Mouse (Mus musculus): Measurements from ENCODE around the gene Gper1. TPM values are rescaled to one million over a fixed set of nuclear protein-coding genes. Genes with fewer than 3 reads are reported as not detected.
A peak's percentile ranks its signal among the peaks of the same experiment; 100 is the strongest.

Gene Gper1
- 1.1 and 1.5 TPM in 2 replicates for polyA plus RNA-seq (2015; fragmentation: Nextera tagmentation; extraction: Ambion mirVana)

DNA sequence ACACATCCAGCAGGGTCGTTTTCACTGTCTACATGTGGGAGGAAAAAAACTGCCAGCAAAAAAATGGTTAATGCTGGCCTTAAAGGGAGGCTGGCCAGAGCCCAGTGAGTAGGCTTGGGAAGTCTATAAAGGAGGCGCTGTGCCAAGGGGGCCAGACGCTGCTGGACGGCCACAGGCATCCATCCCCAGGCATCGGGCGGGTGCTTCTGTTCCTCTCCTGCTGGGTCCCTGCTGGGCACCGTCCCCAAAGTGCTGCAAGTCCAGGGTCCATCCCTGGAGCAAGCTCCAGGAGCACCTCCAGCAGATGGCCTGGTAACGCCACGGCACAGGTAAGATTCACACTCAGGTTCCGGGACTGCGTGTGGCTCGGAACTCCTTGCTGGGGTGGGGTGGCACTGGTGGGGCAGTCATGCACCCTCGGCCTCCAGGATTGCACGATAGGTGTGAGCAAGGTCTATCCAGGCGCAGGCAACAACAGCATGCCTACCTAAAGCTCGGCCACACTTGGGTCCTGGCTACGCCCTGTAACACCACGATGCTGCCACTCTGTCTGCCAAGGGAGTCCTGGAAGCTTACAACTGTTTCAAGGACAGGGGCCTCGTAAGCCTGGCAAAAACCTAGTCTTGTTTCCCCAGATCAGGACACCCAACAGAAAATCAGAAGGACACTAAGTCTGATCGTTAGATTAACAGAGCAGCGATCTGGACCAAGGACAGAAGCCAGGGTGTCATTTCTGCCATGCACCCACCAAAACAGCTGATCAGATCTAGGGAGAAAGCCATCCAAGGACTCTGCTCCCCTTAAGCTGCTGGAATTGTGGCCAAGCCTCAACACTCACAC lies at the start of gene Gper1:
TSS of gene Gper1 (plus strand) at position 126 of the 840 bp plus-strand sequence.
- 48% methylated on average over 21 of the region's 21 CpGs for WGBS
- H3K4me3 ChIP-seq (ENCODE audit: low read length), result peak within 1 kb of the TSS; percentile 31
- H3K9ac ChIP-seq (ENCODE audit: low read depth, low read length), result peak within 1 kb of the TSS; percentile 53; the same call in 1 of the 2 replicates
- H3K4me1 ChIP-seq (ENCODE audit: control insufficient read depth, insufficient read depth, low read length), result peaks cover 19% of the 10 kb centered on the region
- 0 out of 2 replicates have a peak, but pooled peaks have one; percentile 51 for ATAC-seq
- H3K9me3 ChIP-seq (ENCODE audit: control insufficient read depth, low read length), result no peaks in the 10 kb centered on the region
- no peaks in the 10 kb centered on the region for H3K36me3 ChIP-seq (ENCODE audit: control insufficient read depth, insufficient read depth, low read length)
- peak within 1 kb of the TSS; percentile 36 for H3K4me2 ChIP-seq (ENCODE audit: low read depth, low read length)
- H3K27ac ChIP-seq (ENCODE audit: low read length), result no peak within 1 kb of the TSS
- H3K27me3 ChIP-seq (replicated peaks; ENCODE audit: control insufficient read depth, insufficient read depth, low read length), result no peaks in the 10 kb centered on the region

DNA sequence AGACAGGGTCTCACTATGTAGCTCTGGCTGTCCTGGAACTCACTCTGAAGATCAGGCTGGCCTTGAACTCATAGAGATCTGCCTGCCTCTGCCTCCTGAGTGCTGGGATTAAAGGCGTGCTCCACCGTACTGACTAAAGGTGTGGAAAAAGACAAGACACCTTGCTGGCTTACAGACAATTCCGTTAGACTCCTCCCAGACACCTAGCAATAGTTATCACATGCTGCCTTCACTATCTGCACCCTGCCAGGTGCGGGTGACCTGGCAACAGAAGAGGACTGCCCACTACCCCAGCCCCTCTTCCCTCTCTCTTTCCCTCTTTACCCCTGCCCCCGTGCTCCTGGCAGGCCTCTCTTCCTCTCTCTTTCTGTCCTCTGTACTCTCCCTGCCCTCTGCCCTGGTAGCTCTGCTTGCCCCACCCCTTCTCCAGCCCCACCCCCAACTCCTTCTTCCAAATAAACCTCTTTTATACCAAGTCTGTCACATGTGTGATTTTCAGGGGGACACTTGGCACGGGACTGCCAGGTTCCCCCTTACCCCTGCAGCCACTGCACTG lies 49.0 kb upstream of the Gper1 start:
- Histone ChIP-seq H3K4me1 (ENCODE audit: control insufficient read depth, insufficient read depth, low read length) (peaks cover 33% of the 10 kb centered on the region), H3K4me3 (ENCODE audit: low read length) (no peak overlapping the region), H3K9me3 (ENCODE audit: control insufficient read depth, low read length) (no peaks in the 10 kb centered on the region), H3K36me3 (ENCODE audit: control insufficient read depth, insufficient read depth, low read length) (no peaks in the 10 kb centered on the region), H3K27ac (ENCODE audit: low read length) (peak overlapping the region; percentile 36; the same call in 1 of the 2 replicates), H3K4me2 (ENCODE audit: low read depth, low read length) (peak overlapping the region; percentile 13; the same call in 1 of the 2 replicates), H3K9ac (ENCODE audit: low read depth, low read length) (no peak overlapping the region), H3K27me3 (replicated peaks; ENCODE audit: control insufficient read depth, insufficient read depth, low read length) (no peaks in the 10 kb centered on the region)
- WGBS, result 76% methylated on average over 6 of the region's 6 CpGs
- no peak for ATAC-seq

DNA sequence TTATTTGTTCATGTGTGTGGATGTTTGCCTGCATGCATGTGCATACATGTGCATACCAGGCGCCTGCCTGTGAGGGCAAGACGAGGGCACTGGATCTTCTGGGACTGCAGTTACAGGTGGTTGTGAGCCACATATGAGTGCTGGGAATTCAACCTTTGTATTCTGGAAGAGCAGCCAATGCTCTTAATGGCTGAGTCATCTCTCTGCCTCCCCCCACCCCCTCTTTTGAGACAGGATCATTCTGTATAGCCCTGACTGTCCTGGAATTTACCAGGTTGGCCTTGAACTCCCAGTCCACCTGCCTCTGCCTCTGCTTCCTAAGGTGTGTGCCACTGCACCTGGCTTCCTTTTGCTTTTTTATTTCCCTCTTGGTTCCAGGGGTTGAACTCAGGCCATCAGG lies 48.1 kb upstream of the Gper1 start:
- Histone ChIP-seq H3K36me3 (ENCODE audit: control insufficient read depth, insufficient read depth, low read length) (no peaks in the 10 kb centered on the region), H3K4me2 (ENCODE audit: low read depth, low read length) (no peak overlapping the region), H3K27ac (ENCODE audit: low read length) (no peak overlapping the region; the same call in 1 of the 2 replicates), H3K9me3 (ENCODE audit: control insufficient read depth, low read length) (no peaks in the 10 kb centered on the region), H3K27me3 (replicated peaks; ENCODE audit: control insufficient read depth, insufficient read depth, low read length) (no peaks in the 10 kb centered on the region), H3K4me3 (ENCODE audit: low read length) (no peak overlapping the region), H3K9ac (ENCODE audit: low read depth, low read length) (no peak overlapping the region), H3K4me1 (ENCODE audit: control insufficient read depth, insufficient read depth, low read length) (peaks cover 42% of the 10 kb centered on the region)
- WGBS, result 83% methylated on average over 2 of the region's 2 CpGs
- ATAC-seq, result no peak

DNA sequence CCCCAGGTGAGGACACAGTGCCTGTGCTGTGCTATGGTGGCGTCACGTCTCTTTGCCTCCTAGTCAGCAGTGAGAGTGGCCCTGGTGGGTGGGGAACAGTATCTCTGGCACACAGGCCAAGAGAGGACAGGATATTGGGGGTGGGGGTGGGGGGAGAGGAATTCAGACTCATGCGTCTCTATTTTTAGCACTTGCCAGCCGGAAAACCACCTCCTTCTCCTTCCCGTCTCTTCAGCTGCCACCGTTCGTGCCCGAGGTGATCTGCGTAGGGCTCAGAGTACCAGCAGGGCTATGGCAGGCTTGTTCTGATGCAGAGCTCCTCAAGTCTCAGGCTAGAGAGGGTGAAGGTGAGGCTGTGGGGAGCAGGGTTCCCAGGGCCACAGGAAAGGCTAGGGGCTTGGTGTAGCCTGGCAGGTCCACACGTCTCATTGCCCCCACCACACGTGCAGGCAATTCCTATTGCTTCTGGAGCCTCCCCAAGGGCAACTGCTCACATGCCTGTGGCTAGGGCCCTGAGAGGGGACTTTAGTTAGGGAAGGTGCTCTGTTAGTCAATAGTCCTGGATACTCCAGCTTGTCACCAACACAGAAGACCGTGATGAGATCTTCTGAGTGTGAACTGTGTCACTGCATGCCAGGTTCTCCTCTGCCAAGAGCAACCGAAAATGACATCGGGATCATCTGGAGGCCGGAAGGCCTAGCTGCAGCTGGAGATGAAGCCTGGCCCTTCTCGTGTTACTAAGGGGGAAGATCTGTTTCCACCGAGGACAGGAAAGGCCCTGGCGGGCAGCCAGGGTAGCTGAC lies 45.3 kb upstream of the Gper1 start, which contains the start of gene Gpr146:
TSS of gene Gpr146 (plus strand) at position 230 of the 803 bp plus-strand sequence.
- no peak within 1 kb of the TSS for H3K4me3 ChIP-seq (ENCODE audit: low read length)
- ATAC-seq, result no peak
- WGBS, result 63% methylated on average over 18 of the region's 18 CpGs
- H3K27ac ChIP-seq (ENCODE audit: low read length), result peak within 1 kb of the TSS; percentile 76
- peaks cover 54% of the 10 kb centered on the region for H3K4me1 ChIP-seq (ENCODE audit: control insufficient read depth, insufficient read depth, low read length)
- H3K27me3 ChIP-seq (replicated peaks; ENCODE audit: control insufficient read depth, insufficient read depth, low read length), result no peaks in the 10 kb centered on the region
- no peak within 1 kb of the TSS for H3K4me2 ChIP-seq (ENCODE audit: low read depth, low read length)
- H3K9ac ChIP-seq (ENCODE audit: low read depth, low read length), result peak within 1 kb of the TSS; percentile 48; the same call in 1 of the 2 replicates
- H3K9me3 ChIP-seq (ENCODE audit: control insufficient read depth, low read length), result no peaks in the 10 kb centered on the region
- no peaks in the 10 kb centered on the region for H3K36me3 ChIP-seq (ENCODE audit: control insufficient read depth, insufficient read depth, low read length)

DNA sequence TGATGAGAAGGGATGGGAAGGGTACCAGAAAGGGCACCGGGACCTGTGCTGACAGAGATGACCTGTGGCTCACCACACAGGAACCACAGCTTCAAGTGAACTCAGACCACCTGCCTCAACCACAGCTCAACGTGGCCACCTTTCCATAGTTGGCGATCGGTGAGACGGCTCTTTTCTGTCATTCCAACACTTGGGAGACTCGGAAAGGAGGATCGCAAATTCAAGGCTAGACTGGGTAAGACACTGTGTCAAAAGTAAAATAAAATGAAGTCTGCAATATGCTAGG lies 44.7 kb upstream of the Gper1 start:
- Histone ChIP-seq H3K4me2 (ENCODE audit: low read depth, low read length) (no peak overlapping the region), H3K9me3 (ENCODE audit: control insufficient read depth, low read length) (no peaks in the 10 kb centered on the region), H3K36me3 (ENCODE audit: control insufficient read depth, insufficient read depth, low read length) (no peaks in the 10 kb centered on the region), H3K27ac (ENCODE audit: low read length) (peak overlapping the region; percentile 52; the same call in 1 of the 2 replicates), H3K9ac (ENCODE audit: low read depth, low read length) (no peak overlapping the region), H3K4me1 (ENCODE audit: control insufficient read depth, insufficient read depth, low read length) (peaks cover 54% of the 10 kb centered on the region), H3K27me3 (replicated peaks; ENCODE audit: control insufficient read depth, insufficient read depth, low read length) (no peaks in the 10 kb centered on the region), H3K4me3 (ENCODE audit: low read length) (no peak overlapping the region)
- WGBS, result 87% methylated on average over 7 of the region's 7 CpGs
- ATAC-seq, result no peak

DNA sequence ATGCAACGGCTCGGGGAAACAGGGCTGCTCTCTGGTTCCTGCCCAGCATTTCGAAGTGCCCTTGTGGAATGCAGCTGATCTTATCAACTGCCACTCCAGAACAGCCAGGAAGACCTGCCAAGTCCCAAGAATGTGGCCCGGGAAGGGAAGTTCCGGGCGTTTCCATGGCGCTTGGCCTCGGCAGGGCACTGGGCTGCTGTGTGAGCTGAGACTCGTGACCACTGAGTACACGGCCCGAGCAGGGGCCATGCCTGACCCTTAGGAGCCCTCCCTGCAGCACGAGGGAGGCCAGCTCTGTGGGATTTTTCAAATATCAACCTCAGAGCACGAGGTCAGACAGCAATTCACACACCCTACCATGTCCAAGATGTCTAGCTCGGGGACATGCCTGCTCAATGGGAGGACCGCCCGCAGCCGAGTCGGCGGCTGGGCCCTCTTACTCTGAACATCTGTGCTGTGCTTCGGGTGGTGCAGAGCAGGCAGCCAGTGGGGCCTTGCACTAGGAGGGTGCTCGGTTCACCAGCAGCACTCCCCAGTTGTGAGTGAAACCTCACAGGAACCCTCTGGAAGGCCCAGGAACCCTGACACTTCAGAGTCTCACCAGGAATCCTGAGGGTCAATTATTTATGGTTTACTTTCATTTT lies 43.8 kb upstream of the Gper1 start:
- no peaks in the 10 kb centered on the region for H3K9me3 ChIP-seq (ENCODE audit: control insufficient read depth, low read length)
- peaks cover 52% of the 10 kb centered on the region for H3K4me1 ChIP-seq (ENCODE audit: control insufficient read depth, insufficient read depth, low read length)
- peak overlapping the region; percentile 43; the same call in 1 of the 2 replicates for H3K9ac ChIP-seq (ENCODE audit: low read depth, low read length)
- no peak overlapping the region for H3K4me3 ChIP-seq (ENCODE audit: low read length)
- peak; percentile 30; the same call in 1 of the 2 replicates for ATAC-seq
- WGBS, result 33% methylated on average over 21 of the region's 21 CpGs
- H3K4me2 ChIP-seq (ENCODE audit: low read depth, low read length), result peak overlapping the region; percentile 26; the same call in 1 of the 2 replicates
- H3K36me3 ChIP-seq (ENCODE audit: control insufficient read depth, insufficient read depth, low read length), result no peaks in the 10 kb centered on the region
- H3K27me3 ChIP-seq (replicated peaks; ENCODE audit: control insufficient read depth, insufficient read depth, low read length), result no peaks in the 10 kb centered on the region
- H3K27ac ChIP-seq (ENCODE audit: low read length), result peak overlapping the region; percentile 76

DNA sequence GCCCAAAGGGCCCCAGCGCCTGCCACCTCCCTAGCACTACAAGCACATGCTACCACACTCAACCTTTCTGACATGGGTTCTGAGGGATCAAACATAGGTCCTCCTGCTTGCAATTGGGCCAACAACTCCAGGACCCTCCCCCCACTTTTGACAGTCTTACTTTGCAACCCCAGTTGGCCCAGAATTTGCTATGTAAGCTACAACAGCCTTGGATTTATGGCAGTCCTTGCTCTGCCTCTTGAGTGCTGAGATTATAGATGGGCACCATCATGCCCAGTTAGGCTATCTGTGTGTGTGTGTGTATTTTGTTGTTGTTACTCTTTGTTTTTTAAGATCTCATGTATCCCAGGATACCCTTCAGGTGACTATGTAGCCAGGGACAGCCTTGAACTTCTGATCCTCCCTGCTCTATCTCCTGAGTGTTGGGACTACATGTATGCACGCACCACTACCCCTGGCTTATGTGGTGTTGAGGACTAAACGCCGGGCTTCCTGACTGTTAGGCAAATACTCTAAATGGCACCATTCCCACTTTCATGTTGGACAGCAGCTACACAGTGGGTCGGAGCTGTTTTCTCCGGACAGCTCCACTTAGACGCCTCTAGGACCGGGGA lies 43.1 kb upstream of the Gper1 start:
- H3K4me3 ChIP-seq (ENCODE audit: low read length), result peak overlapping the region; percentile 69
- peak overlapping the region; percentile 63 for H3K27ac ChIP-seq (ENCODE audit: low read length)
- peaks cover 55% of the 10 kb centered on the region for H3K4me1 ChIP-seq (ENCODE audit: control insufficient read depth, insufficient read depth, low read length)
- H3K9me3 ChIP-seq (ENCODE audit: control insufficient read depth, low read length), result no peaks in the 10 kb centered on the region
- peak overlapping the region; percentile 93 for H3K4me2 ChIP-seq (ENCODE audit: low read depth, low read length)
- WGBS, result 16% methylated on average over 8 of the region's 8 CpGs
- ATAC-seq, result no peak; the same call in 1 of the 2 replicates
- H3K36me3 ChIP-seq (ENCODE audit: control insufficient read depth, insufficient read depth, low read length), result no peaks in the 10 kb centered on the region
- H3K27me3 ChIP-seq (replicated peaks; ENCODE audit: control insufficient read depth, insufficient read depth, low read length), result no peaks in the 10 kb centered on the region
- H3K9ac ChIP-seq (ENCODE audit: low read depth, low read length), result peak overlapping the region; percentile 44

DNA sequence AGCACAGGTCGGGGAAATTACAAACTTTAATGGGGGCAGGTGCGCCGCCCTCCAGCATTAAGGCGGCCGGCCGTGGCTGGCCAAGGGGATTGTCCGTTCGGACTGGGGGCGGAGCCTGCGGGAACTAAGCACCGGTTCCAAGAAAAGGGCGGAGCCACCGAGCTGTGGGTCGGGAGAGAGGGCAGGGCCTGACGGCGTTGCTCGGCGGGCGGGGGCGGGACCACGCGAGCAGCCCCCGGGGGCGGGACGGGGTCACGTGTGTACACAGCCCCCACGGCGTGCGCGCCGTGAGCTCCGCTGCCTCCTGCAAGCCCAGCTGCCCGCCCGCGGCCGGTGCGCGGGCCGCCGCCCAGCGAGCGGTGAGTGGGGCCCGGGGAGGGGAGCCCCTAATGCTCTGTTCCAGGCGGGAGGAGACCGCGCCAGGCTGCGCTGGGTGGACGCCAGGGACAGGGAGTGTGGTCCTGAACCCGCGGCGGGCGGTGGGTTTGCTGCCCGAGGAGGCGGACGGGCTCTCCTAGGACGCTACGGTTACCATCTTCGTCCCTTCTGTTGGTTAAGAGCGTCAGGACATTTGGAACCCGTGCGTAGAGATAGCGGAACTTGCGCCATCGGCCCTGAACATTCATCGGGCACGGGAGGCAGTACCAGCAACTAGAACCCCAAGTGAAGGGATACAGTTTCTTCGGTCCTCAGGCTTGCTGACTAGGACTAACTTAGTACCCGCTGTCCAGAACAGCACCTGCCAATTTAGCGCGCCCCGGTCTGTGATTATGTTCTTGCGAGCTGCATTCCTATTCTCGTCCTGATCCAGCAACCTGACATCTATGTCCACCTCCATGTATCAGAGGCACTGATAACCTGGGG lies 42.3 kb upstream of the Gper1 start:
- Histone ChIP-seq H3K4me1 (ENCODE audit: control insufficient read depth, insufficient read depth, low read length) (peaks cover 55% of the 10 kb centered on the region), H3K27me3 (replicated peaks; ENCODE audit: control insufficient read depth, insufficient read depth, low read length) (no peaks in the 10 kb centered on the region), H3K9me3 (ENCODE audit: control insufficient read depth, low read length) (no peaks in the 10 kb centered on the region), H3K4me2 (ENCODE audit: low read depth, low read length) (peak overlapping the region; percentile 93), H3K27ac (ENCODE audit: low read length) (peak overlapping the region; percentile 63), H3K9ac (ENCODE audit: low read depth, low read length) (peak overlapping the region; percentile 76), H3K4me3 (ENCODE audit: low read length) (peak overlapping the region; percentile 69), H3K36me3 (ENCODE audit: control insufficient read depth, insufficient read depth, low read length) (no peaks in the 10 kb centered on the region)
- 1% methylated on average over 68 of the region's 73 CpGs for WGBS
- ATAC-seq, result peak; percentile 81

All from intestine, embryonic 16.5 days (tissue).